Mouse (Mus musculus) brain, embryonic 14.5 days (tissue): ENCODE results near the gene Tent5b.

Source experiments
- CTCF ChIP-seq: fragments of 200-500 bp; IDR thresholded peaks from 2 replicates; pipeline ENCODE4 v1.5.1; 2012; ENCODE audit warnings: inconsistent platforms, mild to moderate bottlenecking, moderate library complexity, borderline replicate concordance; ENCODE audit not compliant: insufficient read depth, insufficient read length; ENCODE audit errors: extremely low read depth
- POLR2A ChIP-seq: fragments of 200-500 bp; IDR thresholded peaks from 2 replicates; pipeline ENCODE4 v1.6.1; 2012; ENCODE audit warnings: mild to moderate bottlenecking, inconsistent platforms, borderline replicate concordance; ENCODE audit not compliant: poor library complexity, insufficient read depth, insufficient read length, severe bottlenecking; ENCODE audit errors: extremely low read depth

GRCm38 (mm10) chr4:133494432-133494831 lies 14.5 kb downstream of the Tent5b start:
- TF ChIP-seq POLR2A (no peak), CTCF (peak; percentile 95)
